Mouse (Mus musculus) cerebral cortex, adult 2 months (tissue): Measurements from ENCODE around the gene Lrrc3.

Experiments
- WGBS: fragments of 180-500 bp; shearing (Covaris S2); methylation state at CpG from one replicate; pipeline ENCODE4 v1.1.7; 2018; 5-methylcytosine and 5-hydroxymethylcytosine counted together

The Lrrc3 gene

GRCm38 (mm10) chr10:77902211-77902893 is at the start of gene Lrrc3:
TSS of gene Lrrc3 (minus strand) at chr10:77902536.
- WGBS = 2% methylated on average over 45 of the region's 46 CpGs

DNA sequence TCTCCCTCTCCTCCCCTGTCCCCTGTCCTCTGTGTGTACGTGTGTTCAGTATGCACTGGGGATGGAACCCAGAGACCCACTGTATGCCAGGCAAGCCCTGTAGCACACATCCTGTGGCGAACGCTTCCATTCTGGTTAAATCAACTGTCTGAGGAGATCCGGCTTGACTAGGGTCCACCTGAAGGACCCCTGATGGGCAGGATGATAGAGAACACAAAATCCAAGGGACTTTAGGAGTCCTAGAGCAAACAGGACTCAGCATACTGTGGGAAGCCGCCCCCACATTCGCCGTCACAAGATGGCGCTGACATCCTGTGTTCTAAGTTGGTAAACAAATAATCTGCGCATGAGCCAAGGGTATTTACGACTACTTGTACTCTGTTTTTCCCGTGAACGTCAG is 48.1 kb upstream of the Lrrc3 start:
- WGBS = 89% methylated on average over 10 of the region's 12 CpGs

DNA sequence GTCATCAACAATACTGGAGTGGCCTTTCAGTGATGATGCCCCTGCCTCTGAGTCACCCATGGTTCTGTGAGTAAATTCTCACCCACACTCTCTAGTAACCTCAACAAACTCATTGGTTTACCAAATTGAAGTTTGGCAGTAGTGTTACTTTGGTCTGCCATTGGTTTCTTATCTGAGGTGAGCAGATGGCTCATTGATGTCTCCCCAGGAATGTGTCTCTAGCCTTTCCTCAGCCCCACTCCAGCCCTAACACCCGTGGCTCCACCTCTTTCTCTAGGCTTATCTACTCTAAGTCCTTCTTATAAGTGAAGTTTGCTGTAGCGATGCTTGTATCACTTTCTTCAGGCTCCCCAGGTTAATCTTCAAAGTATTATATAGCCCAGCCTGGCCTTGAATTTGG is 37.3 kb upstream of the Lrrc3 start:
- 82% methylated on average over 2 of the region's 2 CpGs for WGBS

DNA sequence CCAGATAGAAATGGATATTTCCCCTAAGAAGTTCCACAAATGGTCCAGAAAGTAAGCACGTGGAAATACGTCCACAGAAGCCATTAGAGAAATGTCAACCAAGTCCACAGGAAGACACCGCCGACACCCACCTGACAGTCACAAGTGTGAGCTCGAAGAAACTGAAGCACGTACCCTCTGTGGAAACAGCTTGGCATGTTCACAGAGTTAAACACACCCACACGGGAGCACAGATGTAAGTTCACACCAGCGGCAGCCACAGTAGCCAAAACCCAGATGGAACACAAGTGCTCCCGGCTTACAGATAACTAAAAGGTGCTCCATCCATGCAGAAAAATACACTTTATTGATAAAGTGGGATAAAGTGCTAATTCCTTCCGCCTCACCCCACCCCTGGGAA is 25.0 kb upstream of the Lrrc3 start:
- WGBS = 58% methylated on average over 10 of the region's 10 CpGs

DNA sequence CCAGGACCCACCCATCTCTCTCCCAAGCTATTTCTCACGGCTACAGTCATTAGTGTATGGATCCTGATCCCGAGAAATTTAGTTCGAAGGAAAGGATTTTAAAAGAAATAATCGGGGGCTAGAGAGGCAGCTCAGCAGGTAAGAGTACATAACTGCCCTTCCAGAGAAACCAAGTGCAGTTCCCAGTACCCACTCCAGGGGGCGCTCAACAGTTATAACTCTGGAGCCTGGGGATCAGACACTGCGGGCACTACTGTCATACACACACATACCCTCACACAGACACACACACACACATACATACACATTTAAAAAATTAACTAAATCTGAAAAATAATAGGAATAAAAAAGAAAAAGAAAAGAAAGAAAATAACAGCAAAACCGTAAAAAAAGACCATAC is 23.8 kb upstream of the Lrrc3 start:
- WGBS = 44% methylated on average over 7 of the region's 7 CpGs

GRCm38 (mm10) chr10:77922681-77923080 is 20.3 kb upstream of the Lrrc3 start:
- WGBS = 38% methylated on average over 4 of the region's 4 CpGs

DNA sequence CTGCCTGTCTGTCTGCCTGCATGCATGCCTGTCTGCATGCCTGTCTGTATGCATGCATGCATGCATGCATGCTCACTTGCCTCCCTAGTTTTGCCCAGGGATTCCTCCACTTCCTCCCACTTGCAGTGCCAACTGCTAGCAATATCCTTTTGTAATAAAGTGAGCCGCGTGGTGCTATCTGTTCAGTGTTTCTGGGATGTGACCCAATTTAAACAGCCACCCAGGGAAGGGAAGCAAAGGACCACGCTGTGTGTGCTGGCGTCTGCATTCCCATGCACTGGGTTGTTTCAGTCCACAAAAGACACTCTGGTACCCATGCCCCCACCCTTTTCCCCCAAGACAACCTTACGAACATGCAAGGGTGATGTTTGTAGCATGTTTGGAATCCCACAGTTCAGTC is 18.7 kb upstream of the Lrrc3 start:
- 34% methylated on average over 5 of the region's 5 CpGs for WGBS

- WGBS = 54% methylated on average over 8 of the region's 8 CpGs
These were observed 14.4 kb upstream of the Lrrc3 start for GRCm38 (mm10) chr10:77916636-77917335.

- WGBS = 86% methylated on average over 4 of the region's 4 CpGs
These were observed 11.0 kb upstream of the Lrrc3 start for GRCm38 (mm10) chr10:77913292-77913691.

GRCm38 (mm10) chr10:77912605-77913004 is 10.3 kb upstream of the Lrrc3 start:
- 36% methylated on average over 7 of the region's 7 CpGs for WGBS

DNA sequence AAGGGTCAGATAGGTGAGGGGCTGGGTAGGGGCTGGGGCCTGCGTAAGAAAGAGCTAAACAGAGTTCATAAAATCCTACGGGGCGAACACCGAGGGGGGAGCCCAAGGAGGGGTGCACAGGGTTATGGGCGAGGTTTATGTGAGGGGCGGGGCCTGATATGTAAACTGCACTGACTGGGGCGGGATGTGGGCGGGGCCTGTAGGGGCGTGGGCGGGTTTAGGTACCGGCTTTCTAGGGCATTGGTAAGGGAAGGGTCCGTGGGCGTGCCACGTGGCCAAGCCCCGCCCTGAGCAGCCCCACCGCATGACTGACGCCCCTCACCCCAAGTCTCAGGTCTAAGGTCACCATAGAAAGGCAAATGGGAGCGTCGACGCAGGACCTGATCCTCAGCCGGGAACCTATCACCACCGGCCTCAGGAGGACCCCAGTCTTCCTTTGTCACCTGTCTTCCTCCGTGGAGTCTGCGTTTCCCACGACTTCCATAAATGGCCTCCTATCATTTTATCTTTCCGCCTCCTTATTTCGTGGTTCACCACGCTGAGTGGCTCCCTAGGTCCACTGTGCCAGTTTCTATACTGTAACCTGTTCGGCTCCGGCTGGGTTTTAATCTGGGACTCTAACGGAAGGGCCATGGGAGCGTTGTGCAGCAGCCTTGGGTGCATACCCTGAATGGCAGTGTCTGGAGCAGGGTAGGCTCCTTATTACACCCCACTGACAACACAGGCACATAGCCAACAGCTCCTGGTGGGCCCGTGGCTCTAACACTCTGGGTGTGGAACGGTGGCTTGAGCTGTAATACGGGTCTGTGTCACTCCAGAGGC is 769 bp upstream of the Lrrc3 start:
- WGBS = 3% methylated on average over 35 of the region's 35 CpGs

DNA sequence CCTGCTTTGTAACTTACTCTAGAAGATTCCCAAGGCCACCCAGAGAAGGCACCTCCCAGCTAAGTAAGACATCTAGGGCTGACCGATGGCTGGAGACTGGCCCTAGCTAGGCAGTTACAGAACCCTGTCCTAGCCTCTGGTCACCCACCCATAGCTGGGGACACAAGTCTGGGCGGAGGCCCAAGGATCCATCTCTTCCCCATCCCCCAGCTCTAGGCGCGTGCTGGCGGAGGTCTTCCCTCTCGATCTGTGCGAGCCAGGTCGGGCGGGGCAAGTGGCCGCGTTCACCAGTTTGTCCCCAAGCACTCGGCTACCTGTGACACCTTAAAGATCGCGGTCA is 495 bp downstream of the Lrrc3 start:
- 3% methylated on average over 14 of the region's 14 CpGs for WGBS

- 79% methylated on average over 27 of the region's 27 CpGs for WGBS
These were observed 1.2 kb downstream of the Lrrc3 start for GRCm38 (mm10) chr10:77900903-77901818.

DNA sequence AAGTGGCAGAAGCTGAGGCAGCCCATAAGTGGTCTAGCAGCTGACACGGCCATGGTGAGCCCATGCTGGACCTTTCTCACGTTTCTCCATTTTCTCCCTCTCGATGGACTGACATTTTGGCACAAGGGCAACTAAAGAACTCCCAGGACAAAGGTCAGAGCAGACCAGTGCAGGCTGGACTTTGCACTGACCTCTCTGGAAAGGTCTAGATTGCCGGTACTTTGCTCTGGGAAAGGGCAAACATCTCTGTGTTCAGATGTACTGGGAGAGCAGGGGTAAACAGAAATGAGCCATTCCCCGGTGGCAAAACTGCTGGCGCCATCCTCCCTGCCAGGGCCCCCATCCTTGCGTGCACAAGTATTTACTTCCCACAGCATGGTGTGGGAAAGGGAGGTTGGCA is 2.2 kb downstream of the Lrrc3 start:
- WGBS = 61% methylated on average over 7 of the region's 7 CpGs

DNA sequence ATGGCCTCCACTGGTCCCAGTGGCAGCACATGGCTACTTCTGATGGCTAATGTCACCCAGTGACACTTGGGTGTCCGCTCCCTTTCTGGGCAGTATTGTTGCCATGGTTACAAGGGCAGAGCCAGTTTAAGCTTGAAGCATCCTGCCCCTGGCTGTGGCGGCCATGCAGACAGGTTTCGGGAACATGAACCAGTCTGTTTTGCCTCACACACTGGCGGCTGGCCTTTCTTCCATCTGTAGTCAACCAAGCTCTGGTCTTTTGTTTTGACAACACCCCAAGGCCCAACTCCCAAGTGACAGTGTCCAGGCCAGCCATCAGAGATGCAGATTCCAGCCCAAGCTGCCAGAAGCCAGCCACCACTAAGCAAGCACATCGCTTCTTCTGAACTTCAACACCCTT is 6.8 kb downstream of the Lrrc3 start:
- 83% methylated on average over 5 of the region's 5 CpGs for WGBS

- 78% methylated on average over 8 of the region's 8 CpGs for WGBS
These were observed 11.3 kb downstream of the Lrrc3 start for GRCm38 (mm10) chr10:77890987-77891565.

DNA sequence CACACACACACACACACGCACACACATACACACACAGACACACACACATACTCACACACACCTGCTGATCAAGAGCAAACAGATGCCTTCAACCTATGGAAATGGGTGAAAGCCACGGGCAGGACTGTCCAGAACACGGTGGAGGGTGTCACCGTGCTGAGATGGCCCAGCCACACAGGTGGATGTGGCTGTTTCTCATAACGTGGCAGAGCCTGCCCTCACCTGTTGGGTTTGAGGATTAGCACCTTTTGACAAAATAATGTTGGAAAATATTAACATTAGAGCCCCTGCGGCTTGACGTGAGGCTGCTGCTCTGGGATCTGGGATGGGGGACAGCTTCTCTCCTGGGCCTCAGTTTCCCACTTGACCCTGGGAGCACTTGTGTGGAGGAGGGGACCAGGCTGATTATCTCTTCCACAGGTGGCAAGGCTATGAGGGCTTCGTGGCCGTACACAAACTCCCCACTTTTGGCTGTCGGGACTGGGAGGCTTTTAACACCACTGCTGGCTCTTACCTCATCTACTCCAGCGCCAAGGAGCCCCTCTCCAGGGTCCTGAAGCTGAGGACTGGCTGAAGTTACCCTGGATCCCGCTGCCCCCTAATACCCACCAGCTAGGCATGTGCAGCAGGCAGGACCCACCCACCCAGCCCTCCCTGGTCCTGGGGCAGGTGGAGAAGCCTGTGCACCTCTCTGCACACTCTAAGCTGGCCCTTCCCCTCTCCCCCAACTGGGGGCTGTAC is 16.2 kb downstream of the Lrrc3 start:
- 67% methylated on average over 12 of the region's 12 CpGs for WGBS

DNA sequence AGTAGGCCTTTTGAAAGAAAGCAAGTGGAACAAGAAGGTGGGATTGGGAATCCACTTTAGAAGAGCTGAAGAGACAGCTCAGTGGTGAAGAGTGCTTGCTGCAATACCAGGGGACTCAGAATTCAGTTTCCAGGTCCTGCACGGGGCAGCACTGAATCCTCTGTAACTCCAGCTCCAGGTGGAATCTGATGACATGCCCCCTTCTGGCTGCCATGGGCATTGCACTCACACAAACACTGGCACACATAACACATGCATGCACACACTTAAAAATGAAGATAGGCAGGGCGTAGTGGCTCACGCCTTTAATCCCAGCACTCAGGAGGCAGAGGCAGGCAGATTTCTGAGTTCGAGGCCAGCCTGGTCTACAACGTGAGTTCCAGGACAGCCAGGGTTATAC is 19.8 kb downstream of the Lrrc3 start:
- 89% methylated on average over 5 of the region's 5 CpGs for WGBS

DNA sequence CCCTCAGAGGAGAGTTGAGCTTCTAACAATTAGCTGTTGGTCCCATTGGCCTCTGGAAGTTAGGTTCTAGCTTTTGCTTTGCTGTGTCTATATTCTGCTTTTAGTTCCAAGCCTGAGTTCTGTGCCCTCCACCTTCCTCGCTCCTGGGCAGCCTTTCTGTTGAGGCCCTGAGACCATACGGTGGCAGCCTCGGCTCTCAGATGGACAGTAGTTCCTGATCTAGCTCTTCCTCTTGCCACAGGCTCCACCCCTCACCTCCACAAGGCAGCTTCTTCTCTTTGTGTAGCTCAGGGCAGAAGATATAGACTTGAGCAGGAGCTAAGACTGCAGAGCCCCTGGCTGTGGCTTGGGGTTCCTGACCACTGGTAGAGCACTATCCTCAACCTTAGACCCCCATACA is 22.0 kb downstream of the Lrrc3 start:
- WGBS = 82% methylated on average over 3 of the region's 3 CpGs

- WGBS = 74% methylated on average over 6 of the region's 6 CpGs
These were observed 23.4 kb downstream of the Lrrc3 start for GRCm38 (mm10) chr10:77878985-77879384.

- 82% methylated on average over 7 of the region's 7 CpGs for WGBS
These were observed 32.7 kb downstream of the Lrrc3 start for GRCm38 (mm10) chr10:77869651-77870050.
